Mouse (Mus musculus) lung, embryonic 15.5 days (tissue): ENCODE measurements at regions not wholly inside any gene's neighbourhood (a gene's known extent, or its start where the extent isn't known, plus 50 kb on each side); places are given as distances from the start of the nearest gene placed in this dataset.

Experiments used
- ATAC-seq: fragments of 200-750 bp; cut with Nextera tagmentation; 2 replicates; pipeline ENCODE4 v1.8.0; 2017; ENCODE audit warnings: moderate number of reproducible peaks, borderline replicate concordance; ENCODE audit not compliant: low FRiP score, low TSS enrichment; ENCODE audit errors: extremely low read depth
- H3K27ac ChIP-seq: fragments of 300-500 bp; sonication (generic); 2 replicates; pipeline ENCODE4 v1.5.1; 2015; ENCODE audit warnings: moderate library complexity, mild to moderate bottlenecking, inconsistent platforms
- H3K27me3 ChIP-seq: fragments of 300-500 bp; sonication (generic); 2 replicates; pipeline ENCODE4 v1.6.1; 2015; ENCODE audit warnings: inconsistent platforms
- H3K36me3 ChIP-seq: fragments of 300-500 bp; sonication (generic); 2 replicates; pipeline ENCODE4 v1.6.1; 2015; ENCODE audit warnings: inconsistent platforms
- H3K4me1 ChIP-seq: fragments of 300-500 bp; sonication (generic); 2 replicates; pipeline ENCODE4 v1.6.1; 2015; ENCODE audit warnings: inconsistent platforms
- H3K4me2 ChIP-seq: fragments of 300-500 bp; sonication (generic); 2 replicates; pipeline ENCODE4 v1.6.1; 2015; ENCODE audit warnings: inconsistent platforms, mild to moderate bottlenecking, moderate library complexity
- H3K4me3 ChIP-seq: fragments of 300-500 bp; sonication (generic); 2 replicates; pipeline ENCODE4 v1.5.1; 2015; ENCODE audit warnings: mild to moderate bottlenecking, inconsistent platforms
- H3K9ac ChIP-seq: fragments of 300-500 bp; sonication (generic); 2 replicates; pipeline ENCODE4 v1.6.1; 2015; ENCODE audit warnings: inconsistent platforms
- H3K9me3 ChIP-seq: fragments of 300-500 bp; sonication (generic); 2 replicates; pipeline ENCODE4 v1.6.1; 2016; ENCODE audit warnings: inconsistent platforms
- WGBS: fragments of 180-500 bp; shearing (Covaris S2); methylation state at CpG from one replicate; pipeline ENCODE4 v1.1.7; 2015; 5-methylcytosine and 5-hydroxymethylcytosine counted together

GRCm38 (mm10) chr13:52062576-52062975 lies 216.1 kb downstream of the Gadd45g start:
- H3K9ac ChIP-seq, result no peak overlapping the region
- H3K4me3 ChIP-seq, result no peak overlapping the region
- ATAC-seq, result no peak
- H3K4me1 ChIP-seq, result peaks cover 15% of the 10 kb centered on the region
- no peaks in the 10 kb centered on the region for H3K9me3 ChIP-seq
- 91% methylated on average over 1 of the region's 1 CpGs for WGBS
- no peaks in the 10 kb centered on the region for H3K27me3 ChIP-seq
- no peak overlapping the region for H3K27ac ChIP-seq
- no peaks in the 10 kb centered on the region for H3K36me3 ChIP-seq
- no peak overlapping the region for H3K4me2 ChIP-seq

- no peak for ATAC-seq
- Histone ChIP-seq H3K4me2 (no peak overlapping the region), H3K4me3 (no peak overlapping the region), H3K27me3 (no peaks in the 10 kb centered on the region), H3K27ac (no peak overlapping the region), H3K9me3 (no peaks in the 10 kb centered on the region), H3K36me3 (no peaks in the 10 kb centered on the region), H3K9ac (no peak overlapping the region), H3K4me1 (peaks cover 32% of the 10 kb centered on the region)
- WGBS, result 79% methylated on average over 5 of the region's 5 CpGs
These were observed 218.8 kb downstream of the Gadd45g start for GRCm38 (mm10) chr13:52065274-52065673.

- Histone ChIP-seq H3K27me3 (no peaks in the 10 kb centered on the region), H3K36me3 (no peaks in the 10 kb centered on the region), H3K9me3 (no peaks in the 10 kb centered on the region), H3K27ac (no peak overlapping the region), H3K4me3 (no peak overlapping the region), H3K4me1 (peaks cover 30% of the 10 kb centered on the region), H3K9ac (no peak overlapping the region), H3K4me2 (no peak overlapping the region)
- 67% methylated on average over 6 of the region's 6 CpGs for WGBS
- ATAC-seq, result no peak
These were observed 219.2 kb downstream of the Gadd45g start for GRCm38 (mm10) chr13:52065720-52066119.

- Histone ChIP-seq H3K4me2 (no peak overlapping the region), H3K36me3 (no peaks in the 10 kb centered on the region), H3K4me3 (no peak overlapping the region), H3K27me3 (no peaks in the 10 kb centered on the region), H3K9ac (no peak overlapping the region), H3K4me1 (peaks cover 30% of the 10 kb centered on the region), H3K27ac (peak overlapping the region; percentile 54; the same call in 1 of the 2 replicates), H3K9me3 (no peaks in the 10 kb centered on the region)
- 33% methylated on average over 4 of the region's 4 CpGs for WGBS
- ATAC-seq, result no peak
These were observed 220.6 kb downstream of the Gadd45g start for GRCm38 (mm10) chr13:52067048-52067447.

GRCm38 (mm10) chr13:52068886-52069439 lies 222.5 kb downstream of the Gadd45g start:
- H3K9me3 ChIP-seq, result no peaks in the 10 kb centered on the region
- H3K36me3 ChIP-seq, result no peaks in the 10 kb centered on the region
- WGBS, result 58% methylated on average over 6 of the region's 6 CpGs
- no peak overlapping the region for H3K4me3 ChIP-seq
- H3K4me2 ChIP-seq, result no peak overlapping the region
- no peak for ATAC-seq
- H3K4me1 ChIP-seq, result peaks cover 30% of the 10 kb centered on the region
- no peak overlapping the region for H3K9ac ChIP-seq
- no peaks in the 10 kb centered on the region for H3K27me3 ChIP-seq
- H3K27ac ChIP-seq, result no peak overlapping the region

- Histone ChIP-seq H3K4me1 (peaks cover 30% of the 10 kb centered on the region), H3K4me3 (no peak overlapping the region), H3K27ac (no peak overlapping the region), H3K27me3 (no peaks in the 10 kb centered on the region), H3K36me3 (no peaks in the 10 kb centered on the region), H3K9ac (no peak overlapping the region), H3K4me2 (no peak overlapping the region), H3K9me3 (no peaks in the 10 kb centered on the region)
- WGBS, result 47% methylated on average over 3 of the region's 3 CpGs
- no peak for ATAC-seq
These were observed 223.2 kb downstream of the Gadd45g start for GRCm38 (mm10) chr13:52069714-52070113.

GRCm38 (mm10) chr13:52070731-52071663 lies 224.5 kb downstream of the Gadd45g start:
- Histone ChIP-seq H3K27ac (no peak overlapping the region), H3K4me1 (peaks cover 30% of the 10 kb centered on the region), H3K27me3 (no peaks in the 10 kb centered on the region), H3K4me2 (no peak overlapping the region), H3K9ac (no peak overlapping the region), H3K9me3 (no peaks in the 10 kb centered on the region), H3K4me3 (no peak overlapping the region), H3K36me3 (no peaks in the 10 kb centered on the region)
- ATAC-seq, result no peak
- 82% methylated on average over 19 of the region's 19 CpGs for WGBS

- no peak for ATAC-seq
- Histone ChIP-seq H3K36me3 (no peaks in the 10 kb centered on the region), H3K9me3 (no peaks in the 10 kb centered on the region), H3K4me2 (no peak overlapping the region), H3K4me3 (no peak overlapping the region), H3K4me1 (peaks cover 23% of the 10 kb centered on the region), H3K27me3 (no peaks in the 10 kb centered on the region), H3K9ac (no peak overlapping the region), H3K27ac (no peak overlapping the region)
- WGBS, result 56% methylated on average over 4 of the region's 4 CpGs
These were observed 231.1 kb downstream of the Gadd45g start for GRCm38 (mm10) chr13:52077616-52078015.

GRCm38 (mm10) chr13:52078561-52078960 lies 232.1 kb downstream of the Gadd45g start:
- Histone ChIP-seq H3K9ac (no peak overlapping the region), H3K4me2 (no peak overlapping the region), H3K27me3 (no peaks in the 10 kb centered on the region), H3K4me1 (peaks cover 23% of the 10 kb centered on the region), H3K36me3 (no peaks in the 10 kb centered on the region), H3K4me3 (no peak overlapping the region), H3K9me3 (no peaks in the 10 kb centered on the region), H3K27ac (no peak overlapping the region)
- ATAC-seq, result no peak
- 48% methylated on average over 6 of the region's 6 CpGs for WGBS

GRCm38 (mm10) chr13:52079678-52080246 lies 233.3 kb downstream of the Gadd45g start:
- ATAC-seq, result no peak
- 0 out of 2 replicates have a peak overlapping the region, but pooled peaks have one; percentile 15 for H3K27ac ChIP-seq
- no peaks in the 10 kb centered on the region for H3K9me3 ChIP-seq
- no peaks in the 10 kb centered on the region for H3K36me3 ChIP-seq
- no peak overlapping the region for H3K4me3 ChIP-seq
- no peak overlapping the region for H3K9ac ChIP-seq
- H3K4me1 ChIP-seq, result peaks cover 23% of the 10 kb centered on the region
- H3K4me2 ChIP-seq, result peak overlapping the region; percentile 19; the same call in 1 of the 2 replicates
- 20% methylated on average over 14 of the region's 14 CpGs for WGBS
- no peaks in the 10 kb centered on the region for H3K27me3 ChIP-seq

- H3K4me1 ChIP-seq, result peaks cover 31% of the 10 kb centered on the region
- H3K4me2 ChIP-seq, result no peak overlapping the region
- no peaks in the 10 kb centered on the region for H3K27me3 ChIP-seq
- H3K27ac ChIP-seq, result no peak overlapping the region
- no peak overlapping the region for H3K9ac ChIP-seq
- H3K36me3 ChIP-seq, result no peaks in the 10 kb centered on the region
- H3K9me3 ChIP-seq, result no peaks in the 10 kb centered on the region
- ATAC-seq, result no peak
- no peak overlapping the region for H3K4me3 ChIP-seq
- 56% methylated on average over 9 of the region's 9 CpGs for WGBS
These were observed 237.3 kb downstream of the Gadd45g start for GRCm38 (mm10) chr13:52083601-52084455.
